Mouse (Mus musculus): ENCODE measurements around the gene Sync. TPM values are rescaled to one million over a fixed set of nuclear protein-coding genes. Genes with fewer than 3 reads are reported as not detected.
A peak's percentile ranks its signal among the peaks of the same experiment; 100 is the strongest.

The Sync gene
- polyA plus RNA-seq, 1 experiment from 2014 or later = 1.7 TPM

DNA sequence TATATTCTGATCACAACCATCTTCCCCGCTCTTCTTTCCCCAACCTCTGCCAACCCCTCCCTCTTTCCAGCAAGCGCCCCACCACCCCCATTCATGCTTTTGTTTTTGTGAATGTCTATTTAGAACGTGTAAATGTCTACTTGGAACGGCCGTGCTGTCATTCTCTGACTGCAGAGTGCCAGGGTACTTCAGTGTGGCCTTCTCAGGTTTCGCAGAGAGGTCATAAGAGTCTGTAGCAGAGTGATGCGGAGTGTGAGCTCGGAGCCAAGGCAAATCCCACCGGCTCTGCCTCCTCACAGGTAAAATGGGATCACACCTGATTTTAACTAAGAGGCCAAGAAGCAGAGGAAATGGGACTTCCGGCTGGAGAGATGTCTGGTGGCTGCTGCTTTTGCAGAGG, 11.7 kb downstream of the Sync start:
- Histone ChIP-seq H3K4me1 (ENCODE audit: control insufficient read depth, insufficient read depth, low read length) (peaks cover 12% of the 10 kb centered on the region), H3K27ac (ENCODE audit: low read length) (no peak overlapping the region), H3K27me3 (ENCODE audit: control insufficient read depth, insufficient read depth, low read length) (no peaks in the 10 kb centered on the region), H3K9me3 (ENCODE audit: control insufficient read depth, low read depth, low read length) (no peaks in the 10 kb centered on the region), H3K4me3 (ENCODE audit: low read depth, low read length) (no peak overlapping the region), H3K4me2 (replicated peaks; ENCODE audit: low read depth, low read length) (no peak overlapping the region), H3K36me3 (ENCODE audit: control insufficient read depth, insufficient read depth, low read length) (no peaks in the 10 kb centered on the region), H3K9ac (replicated peaks; ENCODE audit: low read depth, low read length) (no peak overlapping the region)
- WGBS = 42% methylated on average over 10 of the region's 10 CpGs
- ATAC-seq (ENCODE audit: insufficient number of reproducible peaks, insufficient read depth, low FRiP score, low read depth) = no peak

DNA sequence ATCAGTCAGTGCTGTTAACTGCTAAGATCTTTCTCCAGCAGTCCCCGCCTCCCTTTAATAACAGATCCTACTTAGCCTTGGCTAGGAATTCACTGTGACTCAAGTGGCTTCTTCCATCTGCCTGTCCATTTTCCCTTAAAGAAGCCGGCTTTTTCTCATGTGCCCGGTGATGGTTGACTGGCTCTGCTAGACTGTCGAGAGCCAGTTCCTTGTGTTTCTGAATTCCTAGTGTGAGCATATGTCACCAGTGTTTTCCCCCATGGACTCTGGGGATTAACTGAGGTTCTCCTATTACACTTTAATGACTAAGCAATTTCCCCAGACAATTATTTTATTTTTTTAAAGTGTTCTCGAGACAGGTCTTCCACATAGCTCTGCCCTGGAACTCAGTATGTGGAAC, 16.0 kb downstream of the Sync start:
- peaks cover 5% of the 10 kb centered on the region for H3K4me1 ChIP-seq (ENCODE audit: control insufficient read depth, insufficient read depth, low read length)
- WGBS = 75% methylated on average over 5 of the region's 5 CpGs
- H3K36me3 ChIP-seq (ENCODE audit: control insufficient read depth, insufficient read depth, low read length) = peaks cover 15% of the 10 kb centered on the region
- ATAC-seq (ENCODE audit: insufficient number of reproducible peaks, insufficient read depth, low FRiP score, low read depth) = no peak
- no peaks in the 10 kb centered on the region for H3K27me3 ChIP-seq (ENCODE audit: control insufficient read depth, insufficient read depth, low read length)
- no peaks in the 10 kb centered on the region for H3K9me3 ChIP-seq (ENCODE audit: control insufficient read depth, low read depth, low read length)
- H3K9ac ChIP-seq (replicated peaks; ENCODE audit: low read depth, low read length) = no peak overlapping the region
- H3K27ac ChIP-seq (ENCODE audit: low read length) = no peak overlapping the region
- no peak overlapping the region for H3K4me3 ChIP-seq (ENCODE audit: low read depth, low read length)
- no peak overlapping the region for H3K4me2 ChIP-seq (replicated peaks; ENCODE audit: low read depth, low read length)

DNA sequence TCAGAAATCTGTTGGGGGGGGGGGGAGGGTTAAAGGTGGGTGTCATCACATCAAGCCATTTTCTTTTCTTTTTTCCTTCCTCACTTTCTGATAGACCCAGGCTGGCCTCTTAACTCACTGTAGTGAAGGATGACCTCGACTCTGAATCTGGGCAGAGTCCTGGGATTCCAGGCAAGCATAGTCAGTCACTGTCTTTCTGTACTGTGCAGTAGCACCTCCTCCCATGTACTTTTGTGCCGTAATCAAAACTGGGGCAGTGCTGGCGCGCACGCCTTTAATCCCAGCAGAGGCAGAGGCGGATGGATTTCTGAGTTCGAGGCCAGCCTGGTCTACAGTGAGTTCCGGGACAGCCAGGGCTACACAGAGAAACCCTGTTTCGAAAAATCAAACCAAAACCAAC, 16.4 kb downstream of the Sync start:
- H3K4me1 ChIP-seq (ENCODE audit: control insufficient read depth, insufficient read depth, low read length) = peaks cover under 1% of the 10 kb centered on the region; the same call in 1 of the 2 replicates
- ATAC-seq (ENCODE audit: insufficient number of reproducible peaks, insufficient read depth, low FRiP score, low read depth) = no peak
- no peak overlapping the region for H3K9ac ChIP-seq (replicated peaks; ENCODE audit: low read depth, low read length)
- WGBS = 82% methylated on average over 9 of the region's 9 CpGs
- H3K4me3 ChIP-seq (ENCODE audit: low read depth, low read length) = no peak overlapping the region
- H3K27me3 ChIP-seq (ENCODE audit: control insufficient read depth, insufficient read depth, low read length) = no peaks in the 10 kb centered on the region
- no peak overlapping the region for H3K4me2 ChIP-seq (replicated peaks; ENCODE audit: low read depth, low read length)
- H3K36me3 ChIP-seq (ENCODE audit: control insufficient read depth, insufficient read depth, low read length) = peaks cover 19% of the 10 kb centered on the region
- H3K27ac ChIP-seq (ENCODE audit: low read length) = no peak overlapping the region
- no peaks in the 10 kb centered on the region for H3K9me3 ChIP-seq (ENCODE audit: control insufficient read depth, low read depth, low read length)

DNA sequence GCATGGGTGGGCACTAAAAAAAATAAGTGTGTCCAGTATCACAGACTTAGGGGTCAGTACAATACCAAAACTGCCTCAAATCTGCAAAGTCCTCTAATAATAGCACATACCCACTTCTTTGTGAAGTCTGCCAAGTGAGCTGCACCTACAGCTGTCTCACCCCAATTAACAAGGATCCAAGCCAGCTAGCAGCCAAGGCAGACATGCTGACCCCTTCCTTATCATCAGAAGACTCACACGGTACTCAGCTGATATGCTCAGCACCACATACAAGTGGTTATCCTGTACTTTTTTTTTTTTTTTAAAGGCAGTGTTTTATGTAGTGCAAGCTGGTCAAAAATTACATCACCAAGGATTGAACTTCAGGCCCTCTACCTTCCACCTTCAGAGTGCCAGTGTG, 16.9 kb downstream of the Sync start:
- Histone ChIP-seq H3K4me1 (ENCODE audit: control insufficient read depth, insufficient read depth, low read length) (no peaks in the 10 kb centered on the region), H3K36me3 (ENCODE audit: control insufficient read depth, insufficient read depth, low read length) (peaks cover 24% of the 10 kb centered on the region), H3K4me2 (replicated peaks; ENCODE audit: low read depth, low read length) (no peak overlapping the region), H3K9ac (replicated peaks; ENCODE audit: low read depth, low read length) (no peak overlapping the region), H3K9me3 (ENCODE audit: control insufficient read depth, low read depth, low read length) (no peaks in the 10 kb centered on the region), H3K27ac (ENCODE audit: low read length) (no peak overlapping the region), H3K27me3 (ENCODE audit: control insufficient read depth, insufficient read depth, low read length) (no peaks in the 10 kb centered on the region), H3K4me3 (ENCODE audit: low read depth, low read length) (no peak overlapping the region)
- ATAC-seq (ENCODE audit: insufficient number of reproducible peaks, insufficient read depth, low FRiP score, low read depth) = 0 out of 2 replicates have a peak, but pooled peaks have one; percentile 10
- 30% methylated on average over 1 of the region's 1 CpGs for WGBS

DNA sequence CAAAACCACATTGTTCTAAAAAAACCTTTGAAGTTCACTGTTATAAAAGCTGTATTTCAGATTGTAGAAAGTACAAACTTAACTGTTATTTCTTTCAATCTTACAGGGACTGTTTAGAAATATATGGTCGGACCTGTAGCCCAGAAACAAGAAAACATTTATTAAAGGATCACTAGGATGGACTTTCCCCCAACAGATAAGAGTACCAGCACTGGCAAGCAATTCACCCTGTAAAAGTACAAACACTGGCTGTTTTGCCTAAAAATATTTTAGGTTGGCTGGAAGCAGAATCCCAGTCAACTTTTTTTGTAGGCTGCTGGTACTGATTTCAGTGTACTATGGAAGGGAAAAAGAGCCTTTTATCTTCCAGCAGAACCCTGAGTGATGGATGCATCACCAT, 20.5 kb downstream of the Sync start:
- Histone ChIP-seq H3K36me3 (ENCODE audit: control insufficient read depth, insufficient read depth, low read length) (peaks cover 51% of the 10 kb centered on the region), H3K9ac (replicated peaks; ENCODE audit: low read depth, low read length) (no peak overlapping the region), H3K9me3 (ENCODE audit: control insufficient read depth, low read depth, low read length) (no peaks in the 10 kb centered on the region), H3K4me1 (ENCODE audit: control insufficient read depth, insufficient read depth, low read length) (no peaks in the 10 kb centered on the region), H3K4me2 (replicated peaks; ENCODE audit: low read depth, low read length) (no peak overlapping the region), H3K27ac (ENCODE audit: low read length) (no peak overlapping the region), H3K4me3 (ENCODE audit: low read depth, low read length) (no peak overlapping the region), H3K27me3 (ENCODE audit: control insufficient read depth, insufficient read depth, low read length) (no peaks in the 10 kb centered on the region)
- ATAC-seq (ENCODE audit: insufficient number of reproducible peaks, insufficient read depth, low FRiP score, low read depth) = no peak
- 90% methylated on average over 1 of the region's 1 CpGs for WGBS

DNA sequence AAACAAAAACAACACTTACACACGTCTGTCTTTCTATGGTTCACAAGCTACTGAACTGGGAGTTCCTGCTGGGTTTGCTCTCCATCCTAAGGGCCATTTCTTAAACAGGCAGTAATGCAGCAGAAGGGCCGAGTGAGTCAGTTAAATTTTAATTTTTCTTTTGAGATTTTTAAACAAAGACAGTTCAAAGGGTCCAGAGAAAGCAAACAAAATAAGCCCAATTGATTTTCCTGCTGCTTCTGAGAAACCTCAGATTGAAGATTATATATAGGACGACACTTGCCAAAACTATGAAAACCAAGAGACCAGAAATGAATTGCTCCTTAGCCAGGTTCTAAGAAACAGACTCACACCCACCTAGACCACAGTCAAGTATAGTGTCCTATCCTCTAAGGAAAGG, 26.5 kb downstream of the Sync start:
- Histone ChIP-seq H3K27ac (ENCODE audit: low read length) (no peak overlapping the region), H3K36me3 (ENCODE audit: control insufficient read depth, insufficient read depth, low read length) (peaks cover 84% of the 10 kb centered on the region), H3K27me3 (ENCODE audit: control insufficient read depth, insufficient read depth, low read length) (no peaks in the 10 kb centered on the region), H3K4me2 (replicated peaks; ENCODE audit: low read depth, low read length) (no peak overlapping the region), H3K4me3 (ENCODE audit: low read depth, low read length) (no peak overlapping the region), H3K4me1 (ENCODE audit: control insufficient read depth, insufficient read depth, low read length) (no peaks in the 10 kb centered on the region), H3K9me3 (ENCODE audit: control insufficient read depth, low read depth, low read length) (no peaks in the 10 kb centered on the region), H3K9ac (replicated peaks; ENCODE audit: low read depth, low read length) (no peak overlapping the region)
- 60% methylated on average over 3 of the region's 3 CpGs for WGBS
- ATAC-seq (ENCODE audit: insufficient number of reproducible peaks, insufficient read depth, low FRiP score, low read depth) = no peak

DNA sequence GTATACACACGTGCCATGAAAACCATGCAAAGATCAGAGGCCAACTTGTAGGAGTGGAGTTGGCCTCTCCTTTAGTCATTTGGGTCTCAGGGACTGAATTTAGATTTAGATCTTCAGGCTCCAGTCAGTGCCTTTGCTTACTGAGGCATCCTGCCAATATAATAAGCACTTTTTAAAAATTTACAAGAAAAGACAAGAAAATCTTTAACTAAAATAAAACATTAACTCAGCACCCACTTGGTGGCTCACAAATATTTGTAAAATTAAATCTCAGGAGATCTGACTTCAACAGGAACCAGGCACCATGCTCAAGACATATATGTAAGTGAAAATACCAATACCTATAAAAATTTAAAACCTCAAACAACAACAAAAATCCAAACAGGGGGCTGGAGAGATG, 33.5 kb downstream of the Sync start:
- Histone ChIP-seq H3K4me1 (ENCODE audit: control insufficient read depth, insufficient read depth, low read length) (0 out of 2 replicates have a peak, but pooled peaks cover 3% of the 10 kb centered on the region), H3K4me3 (ENCODE audit: low read depth, low read length) (no peak overlapping the region), H3K27ac (ENCODE audit: low read length) (no peak overlapping the region), H3K9ac (replicated peaks; ENCODE audit: low read depth, low read length) (no peak overlapping the region), H3K27me3 (ENCODE audit: control insufficient read depth, insufficient read depth, low read length) (no peaks in the 10 kb centered on the region), H3K36me3 (ENCODE audit: control insufficient read depth, insufficient read depth, low read length) (peaks cover 73% of the 10 kb centered on the region), H3K4me2 (replicated peaks; ENCODE audit: low read depth, low read length) (no peak overlapping the region), H3K9me3 (ENCODE audit: control insufficient read depth, low read depth, low read length) (no peaks in the 10 kb centered on the region)
- no peak for ATAC-seq (ENCODE audit: insufficient number of reproducible peaks, insufficient read depth, low FRiP score, low read depth)
- WGBS = 86% methylated on average over 1 of the region's 1 CpGs

DNA sequence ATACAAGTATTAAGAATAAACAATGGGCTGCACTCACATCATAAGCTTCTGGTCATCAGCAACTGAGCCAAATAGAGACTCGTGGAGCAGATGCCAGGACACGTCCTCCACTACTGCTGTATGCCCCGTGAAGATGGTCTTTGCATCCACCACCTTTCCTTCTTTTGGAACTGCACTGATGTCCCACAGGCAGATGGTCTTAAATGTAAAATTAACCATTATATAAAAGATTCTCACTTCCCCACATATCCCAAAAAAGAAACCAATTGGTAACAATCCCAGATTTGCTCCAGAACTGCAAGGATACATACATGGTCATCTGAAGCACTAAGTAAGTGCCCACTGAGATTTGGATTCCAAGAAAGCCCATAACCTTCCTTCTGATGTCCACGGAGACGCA, 34.6 kb downstream of the Sync start:
- peaks cover 71% of the 10 kb centered on the region for H3K36me3 ChIP-seq (ENCODE audit: control insufficient read depth, insufficient read depth, low read length)
- 95% methylated on average over 5 of the region's 5 CpGs for WGBS
- ATAC-seq (ENCODE audit: insufficient number of reproducible peaks, insufficient read depth, low FRiP score, low read depth) = no peak
- no peaks in the 10 kb centered on the region for H3K27me3 ChIP-seq (ENCODE audit: control insufficient read depth, insufficient read depth, low read length)
- H3K4me3 ChIP-seq (ENCODE audit: low read depth, low read length) = no peak overlapping the region
- no peaks in the 10 kb centered on the region for H3K9me3 ChIP-seq (ENCODE audit: control insufficient read depth, low read depth, low read length)
- no peak overlapping the region for H3K4me2 ChIP-seq (replicated peaks; ENCODE audit: low read depth, low read length)
- H3K9ac ChIP-seq (replicated peaks; ENCODE audit: low read depth, low read length) = no peak overlapping the region
- 0 out of 2 replicates have a peak, but pooled peaks cover 3% of the 10 kb centered on the region for H3K4me1 ChIP-seq (ENCODE audit: control insufficient read depth, insufficient read depth, low read length)
- no peak overlapping the region for H3K27ac ChIP-seq (ENCODE audit: low read length)

DNA sequence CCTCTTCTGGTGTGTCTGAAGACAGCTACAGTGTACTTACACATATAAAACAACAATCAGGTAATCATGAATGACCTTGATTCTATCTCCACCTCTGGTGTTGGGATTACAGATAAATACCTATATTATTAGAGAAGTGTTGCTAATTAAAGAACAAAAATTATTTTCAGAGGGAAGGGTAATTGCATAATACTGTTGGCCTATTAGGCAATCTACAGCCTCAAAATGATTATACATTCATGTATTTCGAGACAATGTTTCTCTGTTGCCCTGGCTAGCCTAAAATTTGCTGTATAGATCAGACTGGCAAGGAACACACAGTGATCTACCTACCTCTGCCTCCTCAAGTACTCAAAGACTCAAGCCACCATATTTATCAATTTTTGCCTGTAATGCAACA, 36.1 kb downstream of the Sync start:
- WGBS = 91% methylated on average over 1 of the region's 1 CpGs
- Histone ChIP-seq H3K9me3 (ENCODE audit: control insufficient read depth, low read depth, low read length) (no peaks in the 10 kb centered on the region), H3K9ac (replicated peaks; ENCODE audit: low read depth, low read length) (no peak overlapping the region), H3K27ac (ENCODE audit: low read length) (no peak overlapping the region), H3K4me2 (replicated peaks; ENCODE audit: low read depth, low read length) (no peak overlapping the region), H3K4me3 (ENCODE audit: low read depth, low read length) (no peak overlapping the region), H3K4me1 (ENCODE audit: control insufficient read depth, insufficient read depth, low read length) (0 out of 2 replicates have a peak, but pooled peaks cover 3% of the 10 kb centered on the region), H3K27me3 (ENCODE audit: control insufficient read depth, insufficient read depth, low read length) (no peaks in the 10 kb centered on the region), H3K36me3 (ENCODE audit: control insufficient read depth, insufficient read depth, low read length) (peaks cover 71% of the 10 kb centered on the region)
- ATAC-seq (ENCODE audit: insufficient number of reproducible peaks, insufficient read depth, low FRiP score, low read depth) = no peak

Measured in stomach, embryonic 14.5 days (tissue).